Mouse (Mus musculus): ENCODE data around the gene Nprl2.

Nprl2 gene

DNA sequence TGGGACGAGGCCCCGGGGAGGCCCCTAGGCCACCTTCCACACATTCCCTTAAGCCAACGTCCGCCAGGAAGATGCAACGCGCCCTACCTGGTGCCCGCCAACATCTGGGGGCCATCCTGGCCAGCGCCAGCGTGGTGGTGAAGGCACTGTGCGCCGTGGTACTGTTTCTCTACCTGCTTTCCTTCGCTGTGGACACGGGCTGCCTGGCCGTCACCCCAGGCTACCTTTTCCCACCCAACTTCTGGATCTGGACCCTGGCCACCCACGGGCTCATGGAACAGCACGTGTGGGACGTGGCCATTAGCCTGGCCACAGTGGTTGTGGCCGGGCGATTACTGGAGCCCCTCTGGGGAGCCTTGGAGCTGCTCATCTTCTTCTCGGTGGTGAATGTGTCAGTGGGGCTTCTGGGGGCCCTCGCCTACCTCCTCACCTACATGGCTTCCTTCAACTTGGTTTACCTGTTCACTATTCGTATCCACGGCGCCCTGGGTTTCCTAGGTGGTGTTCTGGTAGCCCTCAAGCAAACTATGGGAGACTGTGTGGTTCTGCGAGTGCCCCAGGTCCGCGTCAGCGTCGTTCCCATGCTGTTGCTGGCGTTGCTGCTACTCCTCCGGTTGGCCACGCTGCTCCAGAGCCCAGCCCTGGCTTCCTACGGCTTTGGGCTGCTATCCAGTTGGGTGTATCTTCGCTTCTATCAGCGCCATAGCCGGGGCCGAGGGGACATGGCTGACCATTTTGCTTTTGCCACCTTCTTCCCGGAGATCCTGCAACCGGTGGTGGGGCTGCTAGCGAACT is 7.4 kb upstream of the Nprl2 start:
- DNase-seq (ENCODE audit: low spot score) = no peak

DNA sequence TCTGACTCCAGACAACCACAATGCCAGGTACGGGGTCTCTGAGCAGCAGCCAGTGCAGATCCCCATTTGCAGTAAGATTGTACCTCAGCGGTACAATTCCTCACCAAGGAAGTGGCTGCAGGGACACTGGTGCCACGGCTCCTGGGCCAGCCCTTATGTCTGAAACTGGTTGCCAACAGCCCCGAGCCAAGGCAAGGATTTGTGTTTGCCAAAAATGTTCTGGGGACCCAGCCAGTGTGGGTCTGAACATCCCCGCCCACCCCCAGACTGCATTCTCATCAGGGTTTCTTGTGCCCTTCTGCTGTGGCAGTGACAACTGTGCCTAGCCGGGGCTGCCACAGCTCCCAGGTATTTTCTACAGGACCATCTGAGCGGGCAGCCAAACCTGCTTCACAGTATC is 3.8 kb upstream of the Nprl2 start:
- no peak for DNase-seq (ENCODE audit: low spot score)

DNA sequence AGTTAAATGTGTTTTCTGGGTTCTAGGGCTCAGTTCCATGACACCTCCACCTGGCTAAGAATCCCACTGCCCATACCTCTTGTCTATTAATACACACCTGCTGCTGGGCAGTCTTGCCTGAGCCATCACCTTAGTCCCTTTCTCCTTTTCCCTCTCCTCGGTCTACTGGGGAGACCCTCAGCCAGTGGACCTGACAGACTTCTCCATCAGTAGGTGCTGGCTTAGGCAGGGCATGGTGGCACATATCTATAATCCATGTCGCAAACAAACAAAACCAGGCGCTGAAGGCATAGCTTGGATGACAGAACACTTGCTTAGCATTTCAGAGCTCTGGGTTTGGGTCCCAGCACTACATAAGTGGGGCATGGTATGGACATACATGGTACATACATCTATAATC is 3.3 kb upstream of the Nprl2 start:
- DNase-seq (ENCODE audit: low spot score) = no peak

DNA sequence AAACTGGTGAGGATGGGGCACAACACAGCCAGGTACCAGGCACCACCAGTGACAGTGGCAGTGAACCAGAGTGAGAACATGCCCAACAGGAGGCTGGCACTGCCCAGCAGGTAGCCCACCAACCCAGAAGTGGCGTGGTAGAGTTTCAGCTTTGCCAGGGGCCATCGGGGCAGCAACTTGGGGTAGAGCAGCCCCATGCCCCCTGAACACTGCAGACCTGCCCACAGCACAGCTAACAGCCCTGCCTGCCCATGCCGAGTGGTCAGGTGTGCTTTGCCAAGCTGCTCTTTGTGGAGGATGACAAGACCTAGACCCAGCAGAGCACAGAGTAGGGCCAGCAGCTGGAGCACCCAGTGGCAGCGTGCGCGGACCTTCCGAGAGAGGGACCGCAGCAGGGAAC is 2.1 kb upstream of the Nprl2 start:
- DNase-seq (ENCODE audit: low spot score) = no peak

DNA sequence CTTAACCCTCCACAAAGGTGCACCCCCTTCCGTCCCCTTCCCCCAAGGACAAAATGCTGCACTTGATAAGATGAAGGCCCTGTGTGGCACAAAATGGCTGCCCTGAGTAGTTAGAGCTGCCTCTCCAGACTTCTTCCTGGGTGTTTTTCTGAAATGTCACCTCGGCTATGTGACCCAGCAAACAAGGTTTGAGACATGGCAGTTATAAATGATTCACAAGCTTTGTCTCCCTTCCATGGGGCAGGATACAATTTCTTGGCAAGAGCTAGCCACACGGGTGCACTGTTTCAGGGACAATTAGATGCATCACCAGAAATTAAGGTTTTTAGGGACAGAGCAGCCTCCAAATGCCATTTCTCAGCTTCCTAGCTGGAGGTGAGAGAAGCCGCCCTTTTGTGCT is 1.6 kb upstream of the Nprl2 start:
- DNase-seq (ENCODE audit: low spot score) = no peak

DNA sequence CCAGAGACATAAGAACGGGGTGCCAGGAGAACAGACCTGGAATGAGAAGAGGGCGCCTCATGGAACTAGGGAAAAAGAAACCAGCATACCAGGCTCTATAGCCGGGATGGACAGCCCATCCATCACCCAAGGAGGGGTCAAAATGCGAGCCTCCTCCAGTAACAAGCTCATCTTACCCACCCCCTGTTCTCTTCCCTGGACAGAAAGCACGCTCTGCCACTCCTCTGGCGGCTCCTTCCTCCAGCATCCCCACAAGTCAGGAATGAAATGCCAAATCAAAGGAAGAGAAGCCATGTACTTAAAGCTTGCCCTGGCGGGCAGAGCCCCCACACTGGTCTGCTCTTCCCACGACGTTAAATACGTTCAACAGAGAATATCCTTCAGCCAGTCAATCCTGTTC is 1.0 kb upstream of the Nprl2 start:
- DNase-seq (ENCODE audit: low spot score) = no peak

DNA sequence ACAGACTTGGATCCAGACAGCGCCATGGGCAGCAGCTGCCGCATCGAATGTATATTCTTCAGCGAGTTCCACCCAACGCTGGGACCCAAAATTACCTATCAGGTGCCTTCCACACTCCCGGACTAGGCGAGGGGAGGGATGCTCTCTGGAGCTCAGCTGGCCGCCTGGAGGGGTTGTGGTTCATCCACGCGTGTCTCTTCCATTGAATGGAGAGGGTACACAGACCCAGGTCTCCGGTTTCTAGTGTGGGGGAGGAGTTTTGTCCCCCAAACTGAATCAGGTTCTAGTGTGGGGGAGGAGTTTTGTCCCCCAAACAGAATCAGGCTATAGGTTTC is 293 bp downstream of the Nprl2 start:
- DNase-seq (ENCODE audit: low spot score) = no peak

DNA sequence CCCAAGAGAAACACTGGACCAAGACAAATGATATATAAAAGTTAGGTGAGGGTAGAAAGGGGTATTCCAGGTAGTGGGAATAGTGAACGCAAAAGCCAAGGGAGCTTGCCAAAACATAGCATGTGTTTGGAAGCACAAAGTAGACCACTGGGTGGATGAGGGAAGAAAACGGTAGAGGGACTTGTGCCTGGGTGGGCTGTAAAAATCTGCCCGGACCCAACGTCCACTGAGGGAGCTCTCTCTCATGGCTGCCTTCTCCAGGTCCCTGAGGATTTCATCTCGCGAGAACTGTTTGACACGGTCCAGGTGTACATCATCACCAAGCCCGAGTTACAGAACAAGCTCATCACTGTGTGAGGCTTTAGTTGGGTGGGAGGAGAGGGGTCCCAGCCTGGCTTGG is 695 bp downstream of the Nprl2 start:
- DNase-seq (ENCODE audit: low spot score) = peak; percentile 35

DNA sequence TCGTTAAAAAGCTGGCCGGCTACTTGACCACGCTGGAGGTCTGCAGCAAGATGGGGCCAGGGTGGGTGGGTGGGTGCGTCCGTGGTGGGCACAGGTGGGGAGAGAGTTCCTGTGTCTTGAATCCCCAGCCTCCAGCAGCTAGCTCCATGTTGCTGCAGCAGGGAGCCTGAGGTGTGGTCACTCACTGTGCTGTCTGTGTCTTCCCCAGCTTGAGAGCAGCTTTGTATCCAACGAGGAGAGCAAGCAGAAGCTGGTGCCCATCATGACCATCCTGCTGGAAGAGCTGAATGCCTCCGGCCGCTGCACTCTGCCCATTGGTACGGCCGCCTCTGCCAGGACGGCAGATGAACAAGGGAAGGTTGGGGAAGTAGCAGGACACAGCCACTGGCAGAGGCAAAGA is 1.3 kb downstream of the Nprl2 start:
- DNase-seq (ENCODE audit: low spot score) = no peak

DNA sequence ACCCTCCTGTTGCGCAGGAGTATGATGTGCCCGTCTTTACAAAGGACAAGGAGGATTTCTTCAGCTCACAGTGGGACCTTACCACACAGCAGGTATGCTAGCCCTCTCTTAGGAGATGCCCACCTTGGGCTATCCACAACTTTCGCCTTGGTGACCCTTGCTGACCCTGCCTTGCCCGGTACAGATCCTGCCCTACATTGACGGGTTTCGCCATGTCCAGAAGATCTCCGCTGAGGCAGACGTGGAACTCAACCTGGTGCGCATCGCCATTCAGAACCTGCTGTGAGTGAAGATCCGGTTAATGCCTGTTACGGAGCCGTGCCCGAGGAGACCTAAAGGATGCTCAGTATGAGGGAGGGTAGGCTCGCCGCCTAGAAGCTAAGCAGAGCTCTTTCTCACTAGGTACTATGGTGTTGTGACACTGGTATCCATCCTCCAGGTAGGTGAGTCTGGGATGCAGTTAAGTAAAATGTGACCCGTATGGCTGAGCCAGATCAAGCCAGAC is 2.2 kb downstream of the Nprl2 start:
- no peak for DNase-seq (ENCODE audit: low spot score)

DNA sequence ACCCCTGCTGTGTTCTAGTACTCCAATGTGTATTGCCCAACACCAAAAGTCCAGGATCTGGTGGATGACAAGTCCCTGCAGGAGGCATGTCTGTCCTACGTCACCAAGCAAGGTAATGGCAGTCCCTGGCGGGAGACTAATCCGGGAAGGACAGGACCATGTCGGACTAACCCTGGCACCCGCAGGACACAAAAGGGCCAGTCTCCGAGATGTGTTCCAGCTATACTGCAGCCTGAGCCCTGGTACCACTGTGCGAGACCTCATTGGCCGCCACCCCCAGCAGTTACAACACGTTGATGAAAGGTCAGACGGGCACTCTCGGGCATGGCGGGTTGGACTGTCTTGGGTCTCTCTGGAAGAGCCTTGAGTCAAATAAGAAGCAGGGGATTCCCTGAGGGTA is 2.7 kb downstream of the Nprl2 start:
- DNase-seq (ENCODE audit: low spot score) = no peak

DNA sequence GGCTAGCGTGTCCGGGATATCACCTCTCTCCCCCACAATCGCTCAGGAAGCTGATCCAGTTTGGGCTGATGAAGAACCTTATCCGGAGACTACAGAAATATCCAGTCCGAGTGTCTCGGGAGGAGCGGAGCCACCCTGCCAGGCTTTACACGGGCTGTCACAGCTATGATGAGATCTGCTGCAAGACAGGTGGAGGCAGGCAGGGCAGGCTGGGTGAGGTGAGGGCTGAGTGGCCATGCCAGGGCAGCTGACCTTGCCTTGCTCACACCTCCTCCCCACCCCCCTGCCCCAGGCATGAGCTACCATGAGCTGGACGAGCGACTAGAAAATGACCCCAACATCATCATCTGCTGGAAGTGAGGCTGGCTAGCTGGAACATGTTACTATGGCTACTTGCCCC is 3.2 kb downstream of the Nprl2 start:
- DNase-seq (ENCODE audit: low spot score) = no peak

DNA sequence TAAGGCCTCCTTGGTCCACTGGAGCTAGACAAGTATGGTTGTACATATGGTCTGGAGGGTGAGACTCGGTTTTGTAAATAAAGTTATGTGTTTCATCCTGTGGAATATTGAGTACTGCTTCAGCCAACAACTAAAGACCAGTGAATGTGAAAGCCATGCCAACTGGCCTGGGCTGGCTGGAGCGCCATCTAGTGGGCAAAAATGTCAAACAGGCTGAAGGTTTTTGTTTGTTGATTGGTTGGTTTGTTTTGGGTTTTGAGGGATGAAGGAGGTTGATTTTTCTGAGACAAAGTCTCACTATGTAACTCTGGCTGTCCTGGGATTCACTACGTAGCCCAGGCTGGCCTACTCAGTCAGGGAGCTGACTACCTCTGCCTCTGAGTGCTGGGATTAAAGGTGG is 3.6 kb downstream of the Nprl2 start:
- DNase-seq (ENCODE audit: low spot score) = peak; percentile 77

DNA sequence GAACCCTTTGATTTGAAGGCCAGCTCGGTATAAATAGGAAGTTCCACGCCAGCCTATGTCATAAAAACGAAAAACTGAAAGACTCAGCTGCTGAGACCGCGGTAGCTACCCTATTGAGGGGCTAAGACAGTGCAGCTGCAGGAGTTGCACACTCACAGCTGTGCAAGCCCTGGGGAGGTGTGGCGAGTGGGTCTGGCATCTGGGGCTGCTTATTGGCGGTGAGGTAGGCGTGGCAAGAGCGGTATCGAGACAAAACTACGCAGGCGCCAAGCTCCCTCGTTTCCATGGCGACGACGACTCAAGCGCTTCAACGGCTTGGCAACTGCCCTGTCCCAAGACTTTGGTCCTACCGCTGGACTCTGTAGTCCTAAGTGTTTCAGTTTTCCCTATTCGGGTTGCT is 5.0 kb downstream of the Nprl2 start, which contains the start of gene Zmynd10:
Gene Zmynd10 (plus strand): TSS at position 273 of the 400 bp plus-strand sequence.
- peak; percentile 93 for DNase-seq (ENCODE audit: low spot score)

DNA sequence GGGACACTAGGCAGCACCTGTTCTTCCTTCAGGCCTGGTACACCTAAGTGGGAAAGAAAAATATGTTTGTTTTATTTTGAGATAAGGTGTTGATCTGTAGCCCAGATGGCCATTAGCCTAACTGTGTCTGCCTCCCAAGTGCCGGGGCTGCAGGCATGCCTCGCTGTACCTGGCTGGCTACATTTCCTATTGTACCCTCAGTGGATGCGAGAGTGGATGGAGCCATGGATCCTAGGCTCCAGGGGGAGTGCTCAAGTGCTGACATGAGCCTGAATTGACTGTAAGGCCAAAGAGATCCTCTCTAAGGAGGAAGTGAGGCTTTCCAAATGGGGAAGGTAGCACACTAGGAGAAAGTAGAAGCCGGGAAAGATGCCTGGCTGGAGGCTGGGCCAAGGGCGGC is 5.9 kb downstream of the Nprl2 start:
- DNase-seq (ENCODE audit: low spot score) = no peak

DNA sequence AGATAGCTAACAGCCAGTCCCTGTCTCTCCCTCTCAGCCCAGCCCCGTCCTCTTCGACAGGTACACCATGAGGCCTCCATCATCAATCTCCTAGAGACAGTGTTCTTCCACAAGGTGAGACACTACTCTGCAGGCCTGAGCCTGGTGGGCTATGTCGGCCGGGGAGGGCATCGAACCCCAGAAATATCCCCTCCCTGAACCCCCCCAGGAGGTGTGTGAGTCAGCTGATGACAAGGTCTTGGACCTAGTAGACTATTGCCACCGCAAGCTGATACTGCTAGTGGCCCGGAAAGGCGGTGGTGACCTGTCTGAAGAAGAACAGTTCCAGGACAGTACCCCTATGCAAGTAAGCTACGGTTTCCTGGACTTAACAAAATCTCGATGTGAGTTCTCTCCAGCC is 6.8 kb downstream of the Nprl2 start:
- no peak for DNase-seq (ENCODE audit: low spot score)

DNA sequence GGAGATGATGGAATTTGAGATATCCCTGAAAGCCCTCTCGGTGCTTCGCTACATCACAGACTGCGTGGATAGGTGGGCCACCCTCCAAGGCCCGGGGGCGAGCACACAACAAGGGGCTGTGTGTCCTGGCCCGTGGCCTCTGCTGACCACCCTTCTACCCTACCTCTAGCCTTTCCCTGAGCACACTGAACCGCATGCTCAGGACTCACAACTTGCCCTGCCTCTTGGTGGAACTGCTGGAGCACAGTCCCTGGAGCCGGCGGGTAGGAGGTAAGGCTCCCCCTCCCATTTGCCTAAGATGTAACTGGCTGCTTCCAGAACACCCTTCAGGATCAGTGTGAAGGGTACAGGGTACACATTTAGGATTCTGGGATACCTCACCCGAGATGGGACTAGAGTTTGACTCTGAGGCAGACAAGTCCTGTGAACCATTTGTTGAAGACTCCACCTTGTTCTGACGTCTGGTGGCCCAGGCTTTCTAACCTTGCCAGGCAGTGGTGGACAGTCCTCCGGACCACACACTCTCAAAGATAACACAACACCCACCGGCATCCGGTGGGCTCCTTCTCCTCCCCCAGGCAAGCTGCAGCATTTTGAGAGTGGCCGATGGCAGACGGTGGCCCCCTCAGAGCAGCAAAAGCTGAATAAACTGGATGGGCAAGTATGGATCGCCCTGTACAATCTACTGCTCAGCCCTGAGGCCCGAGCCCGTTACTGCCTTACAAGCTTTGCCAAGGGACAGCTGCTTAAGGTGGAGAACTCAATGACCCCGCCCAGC is 7.5 kb downstream of the Nprl2 start:
- DNase-seq (ENCODE audit: low spot score) = no peak

DNA sequence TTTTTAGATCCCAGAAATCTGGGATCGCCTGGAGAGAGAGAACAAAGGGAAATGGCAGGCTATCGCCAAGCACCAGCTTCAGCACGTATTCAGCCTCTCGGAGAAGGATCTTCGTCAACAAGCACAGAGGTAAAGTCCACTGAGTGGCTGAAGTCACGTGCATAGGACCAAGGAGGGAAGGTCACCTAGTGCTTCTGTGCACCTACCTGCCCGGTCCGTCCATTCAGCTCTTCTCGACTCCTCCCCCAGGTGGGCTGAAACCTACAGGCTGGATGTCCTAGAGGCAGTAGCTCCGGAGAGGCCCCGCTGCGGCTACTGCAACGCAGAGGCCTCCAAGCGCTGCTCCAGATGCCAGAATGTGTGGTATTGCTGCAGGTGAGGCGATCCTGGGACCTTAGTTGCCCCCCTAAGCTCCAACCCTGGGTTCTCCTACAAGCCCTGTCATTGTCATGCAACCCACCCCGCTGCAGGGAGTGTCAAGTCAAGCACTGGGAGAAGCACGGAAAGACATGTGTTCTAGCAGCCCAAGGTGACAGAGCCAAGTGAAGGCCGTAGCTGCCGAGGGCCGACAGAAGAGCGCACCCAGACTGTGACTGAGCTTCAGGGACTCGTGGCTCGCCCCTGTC is 8.6 kb downstream of the Nprl2 start:
- no peak for DNase-seq (ENCODE audit: low spot score)

DNA sequence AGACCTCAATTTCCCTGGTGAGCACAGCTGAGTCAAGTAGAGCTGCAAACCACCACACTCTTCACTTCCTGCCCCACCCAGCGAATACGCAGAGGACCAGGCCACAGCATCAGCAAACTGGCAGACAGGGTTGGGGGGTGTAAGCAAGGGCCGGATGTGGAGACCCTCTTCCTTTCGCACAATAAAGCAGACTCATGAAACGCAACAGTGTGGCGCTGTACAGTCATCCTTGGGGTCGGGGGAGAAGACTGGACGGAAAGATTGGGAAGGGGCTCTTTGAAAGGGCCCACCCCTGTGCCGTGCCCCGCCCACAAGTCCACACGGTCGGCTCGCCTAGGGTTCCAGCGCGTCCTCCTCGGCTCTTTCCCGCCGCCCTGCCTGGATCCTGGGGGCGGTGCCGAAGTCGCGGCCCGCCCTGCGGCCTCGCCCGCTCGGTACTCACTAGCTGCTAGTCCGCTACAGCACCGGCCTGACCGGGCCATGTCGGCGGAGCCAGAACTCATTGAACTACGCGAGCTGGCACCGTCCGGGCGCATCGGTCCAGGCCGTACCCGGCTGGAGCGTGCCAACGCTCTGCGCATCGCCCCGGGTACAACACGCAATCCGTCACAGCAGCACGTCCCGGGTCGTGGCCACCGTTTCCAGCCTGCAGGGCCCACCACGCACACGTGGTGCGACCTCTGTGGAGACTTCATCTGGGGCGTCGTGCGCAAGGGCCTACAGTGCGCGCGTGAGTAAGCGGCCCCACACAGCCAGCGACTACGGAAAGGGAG is 9.3 kb downstream of the Nprl2 start, which contains the start of gene Rassf1:
Gene Rassf1 (plus strand): TSS at position 439 of the 773 bp plus-strand sequence.
- peak; percentile 40 for DNase-seq (ENCODE audit: low spot score)

DNA sequence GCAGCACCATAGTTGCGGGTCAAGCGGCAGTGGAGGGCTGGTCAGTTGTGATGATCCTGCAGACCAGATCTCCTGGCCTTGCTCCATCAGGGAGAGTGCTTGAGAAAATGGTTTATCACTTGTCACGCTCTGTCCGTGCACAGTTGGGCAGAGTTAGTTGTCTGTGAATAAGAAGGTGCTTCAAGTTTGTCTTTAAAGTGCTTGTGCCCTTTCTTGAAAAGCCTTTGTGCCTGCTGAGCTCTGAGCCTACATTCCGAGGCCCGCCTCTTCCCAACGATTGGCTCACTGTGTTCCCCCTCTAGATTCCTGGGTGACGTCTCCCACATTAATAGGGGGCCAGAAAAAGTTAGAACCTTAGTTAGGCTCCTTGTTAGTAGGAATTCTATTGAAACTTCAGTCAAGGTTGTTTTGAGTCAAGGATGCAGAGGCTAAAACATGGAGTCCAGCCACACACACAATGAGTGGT is 9.9 kb downstream of the Nprl2 start:
- DNase-seq (ENCODE audit: low spot score) = no peak

DNA sequence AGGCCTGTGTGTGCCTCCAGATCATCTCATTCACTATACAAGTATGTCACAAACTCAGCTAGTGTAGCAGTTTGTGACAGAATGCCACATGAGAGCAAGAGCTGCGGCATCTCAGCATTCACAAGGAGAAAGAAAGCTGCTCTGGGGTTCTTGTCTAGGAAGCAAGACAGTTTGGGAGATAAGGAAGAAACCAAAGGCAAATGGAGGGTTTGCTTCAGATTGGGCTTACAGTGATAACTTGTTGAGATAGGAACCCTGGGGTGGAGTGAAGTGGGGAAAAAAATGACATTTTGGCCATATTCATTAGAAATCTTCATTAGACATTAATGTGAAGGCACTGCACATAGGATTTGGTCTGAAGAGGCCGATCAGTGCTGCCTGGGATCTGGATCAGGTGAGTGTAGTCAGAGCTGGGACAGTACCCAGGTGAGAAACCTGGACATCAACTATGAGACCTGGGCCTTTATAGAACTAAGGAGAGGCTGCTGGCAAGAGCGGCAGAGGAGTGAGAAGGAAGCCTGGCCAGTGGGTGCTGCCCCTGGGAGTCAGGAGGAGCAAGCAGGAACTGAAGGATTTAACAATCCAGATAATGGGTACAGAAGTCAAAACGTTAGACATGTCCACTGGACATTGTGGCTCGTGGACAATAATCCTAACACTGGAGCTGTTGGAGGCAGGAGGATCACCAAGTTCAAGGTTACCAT is 10.8 kb downstream of the Nprl2 start:
- no peak for DNase-seq (ENCODE audit: low spot score)
